Mouse (Mus musculus): ENCODE data around the gene Fgf22.

Fgf22 gene

DNA sequence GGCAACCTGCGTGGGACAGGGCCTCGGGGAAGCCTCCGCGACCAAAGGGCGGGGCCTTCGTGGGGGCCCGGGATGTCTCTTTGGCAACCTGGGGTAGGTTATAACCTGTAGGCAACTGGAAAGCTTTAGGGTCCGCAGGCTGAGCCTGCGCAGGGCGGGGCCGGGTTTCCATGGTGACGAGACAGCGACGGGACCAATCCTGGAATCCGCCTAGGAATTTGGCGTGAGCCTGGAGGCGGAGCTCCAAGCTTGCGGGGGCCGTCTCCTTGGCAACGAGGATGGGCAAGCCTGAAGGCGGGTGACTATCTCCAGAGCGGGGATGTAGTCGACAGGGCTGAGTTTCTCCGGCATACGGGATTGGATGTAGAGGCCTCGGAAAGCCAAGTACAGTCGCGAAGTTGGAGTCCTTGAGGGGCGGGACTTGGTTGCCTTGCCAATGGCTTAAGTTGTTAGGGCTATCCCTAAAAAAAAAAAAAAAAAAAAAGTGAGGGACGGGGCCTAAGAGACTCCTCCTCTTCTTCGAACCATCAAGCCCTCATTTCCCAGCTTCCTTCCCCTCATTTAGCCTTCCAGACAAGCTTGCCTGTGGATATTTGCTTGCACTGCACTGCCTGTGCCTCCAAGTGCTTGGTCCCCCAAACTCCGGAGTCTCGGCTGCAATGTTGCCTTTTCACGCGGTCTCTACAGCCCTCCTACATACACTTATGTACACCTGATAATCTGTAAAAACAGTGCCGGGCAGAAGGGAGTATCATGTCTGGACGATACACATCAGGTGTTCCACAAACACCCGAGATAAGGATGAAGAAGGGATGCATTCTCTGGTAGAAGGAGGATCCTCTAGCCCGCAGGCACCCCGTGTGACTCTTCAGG lies 12.7 kb downstream of the Fgf22 start:
- DNase-seq: peak; percentile 96

DNA sequence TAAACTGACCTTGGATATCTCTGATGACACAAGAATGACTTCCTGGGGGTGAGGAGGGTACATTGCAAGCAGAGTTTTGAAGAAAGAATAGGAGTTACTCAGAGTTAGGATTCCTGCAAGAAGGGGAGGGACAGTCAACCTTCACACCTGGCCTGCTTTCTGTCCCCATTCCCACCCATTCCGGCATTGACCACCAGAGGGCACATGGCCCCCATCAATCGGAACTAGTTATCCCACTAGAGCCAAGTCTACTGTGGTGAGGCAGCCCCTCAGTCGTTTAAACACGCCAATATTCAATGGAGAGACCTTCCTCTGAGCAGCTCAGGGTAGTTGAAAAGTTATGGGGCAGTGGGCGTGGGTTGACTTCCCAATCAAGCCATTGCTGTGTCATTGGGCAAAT lies 13.5 kb downstream of the Fgf22 start:
- DNase-seq: peak; percentile 87

DNA sequence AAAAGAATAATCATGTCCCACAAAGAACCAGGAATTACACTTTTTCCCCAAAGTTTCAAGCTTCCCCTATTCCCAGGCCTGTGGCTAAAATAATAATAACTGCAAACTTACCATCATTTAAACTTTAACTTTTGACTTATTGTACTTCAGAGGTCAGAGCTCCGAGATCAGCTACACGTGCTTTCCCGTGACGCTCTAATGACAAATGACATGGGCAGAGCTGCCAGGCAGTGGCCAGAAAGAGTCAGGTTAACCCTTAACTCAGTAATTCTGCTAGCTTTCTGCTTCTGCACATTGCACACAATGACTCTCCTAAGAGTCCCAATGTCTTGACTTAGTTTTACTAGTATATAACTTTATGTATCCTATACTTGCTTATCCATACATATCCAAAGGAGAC lies 14.5 kb downstream of the Fgf22 start:
- DNase-seq: no peak

DNA sequence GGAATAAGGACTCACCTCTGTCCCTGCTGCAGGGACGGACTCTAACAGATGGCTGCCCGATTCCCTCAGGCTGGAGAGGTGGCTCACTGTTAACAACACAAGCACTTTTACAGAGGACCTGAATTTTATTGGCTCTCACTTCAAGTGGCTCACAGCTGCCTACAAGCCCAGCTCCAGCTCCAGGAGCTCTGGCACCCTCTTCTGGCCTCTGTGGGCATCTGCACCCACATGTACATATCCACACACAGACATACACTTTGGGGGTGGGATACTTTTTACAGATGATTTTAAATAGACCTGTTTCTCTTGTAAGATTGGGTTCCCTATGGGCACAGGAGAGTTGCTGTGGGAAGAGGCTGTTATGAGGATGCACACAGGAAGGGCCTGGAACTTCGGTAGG lies 17.4 kb downstream of the Fgf22 start:
- no peak for DNase-seq

DNA sequence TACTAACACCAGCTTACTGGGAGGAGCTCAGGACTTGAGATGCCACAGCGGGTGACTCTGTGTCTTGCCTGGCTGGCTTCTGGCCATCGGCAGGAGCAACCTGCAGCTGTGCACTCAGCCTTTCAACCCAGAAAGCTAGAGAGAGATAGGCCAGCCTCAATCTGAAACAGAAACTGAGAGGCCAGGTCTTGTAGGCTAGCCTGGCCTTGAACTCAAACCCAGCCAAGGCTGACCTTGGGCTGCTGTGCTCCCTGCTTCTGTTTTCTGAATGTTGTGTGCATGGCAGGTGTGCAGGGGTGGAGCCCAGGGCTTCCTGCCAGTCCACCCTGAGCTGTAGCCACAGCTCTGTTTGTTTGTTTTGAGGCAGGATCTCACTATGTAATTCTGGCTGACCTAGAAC lies 18.3 kb downstream of the Fgf22 start:
- no peak for DNase-seq

DNA sequence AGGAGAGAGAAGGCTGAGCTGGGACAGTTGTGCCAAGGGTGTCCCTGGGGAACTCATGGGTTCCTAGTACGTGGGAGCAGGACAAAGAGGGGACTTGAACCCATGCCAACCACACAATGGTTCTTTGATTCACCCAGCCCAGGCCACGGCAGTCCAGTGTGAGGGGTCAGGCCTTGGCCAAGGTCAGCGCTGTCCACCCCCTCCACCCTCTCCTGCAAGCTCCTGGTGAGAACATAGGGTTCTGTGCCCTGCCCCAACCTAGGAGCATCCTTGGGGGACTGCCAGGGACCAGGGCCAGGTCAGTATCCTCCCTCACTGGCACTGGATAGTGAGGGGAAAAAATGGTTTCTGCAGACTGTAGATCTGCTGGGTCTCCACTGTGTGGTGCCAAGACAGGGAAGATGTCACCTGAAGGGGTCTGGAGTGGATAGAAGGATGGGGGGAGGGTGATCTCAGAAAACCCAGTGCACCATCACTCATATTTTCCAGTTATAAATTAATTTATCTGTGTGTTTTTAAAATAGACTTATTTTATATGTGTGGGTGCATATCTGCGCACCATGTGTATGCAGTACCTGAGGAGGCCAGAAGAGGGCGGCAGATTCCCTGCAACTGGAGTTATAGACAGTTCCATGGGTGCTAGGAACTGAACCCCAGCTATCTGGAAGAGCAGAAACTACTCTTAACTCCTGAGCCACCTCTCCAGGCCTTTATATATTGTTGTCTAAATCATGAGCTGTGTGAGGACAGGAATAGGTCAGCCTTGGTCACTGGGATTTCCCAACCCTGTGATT lies 19.8 kb downstream of the Fgf22 start:
- no peak for DNase-seq

DNA sequence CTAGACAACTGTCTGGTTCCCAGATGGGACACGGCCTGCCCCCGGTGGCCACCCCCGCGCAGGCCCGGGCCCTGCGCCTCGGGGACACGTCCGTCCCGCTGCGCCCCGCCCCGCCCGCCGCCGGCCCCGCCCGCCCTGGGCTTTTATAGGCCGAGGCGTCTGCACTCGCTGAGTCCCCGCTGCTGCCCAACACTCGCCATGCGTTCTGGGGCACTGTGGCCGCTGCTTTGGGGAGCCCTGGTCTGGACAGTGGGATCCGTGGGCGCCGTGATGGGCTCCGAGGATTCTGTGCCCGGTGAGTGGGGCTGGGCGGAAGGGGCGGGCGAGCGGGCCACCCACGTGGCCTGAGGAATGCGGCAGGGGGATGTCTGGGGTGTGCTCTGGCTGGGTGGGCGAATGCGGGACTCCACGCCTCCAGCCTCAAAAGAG lies 22.2 kb downstream of the Fgf22 start, which contains the start of gene Fstl3:
TSS of gene Fstl3 (plus strand) at position 170 of the 429 bp plus-strand sequence.
- peak; percentile 61 for DNase-seq

DNA sequence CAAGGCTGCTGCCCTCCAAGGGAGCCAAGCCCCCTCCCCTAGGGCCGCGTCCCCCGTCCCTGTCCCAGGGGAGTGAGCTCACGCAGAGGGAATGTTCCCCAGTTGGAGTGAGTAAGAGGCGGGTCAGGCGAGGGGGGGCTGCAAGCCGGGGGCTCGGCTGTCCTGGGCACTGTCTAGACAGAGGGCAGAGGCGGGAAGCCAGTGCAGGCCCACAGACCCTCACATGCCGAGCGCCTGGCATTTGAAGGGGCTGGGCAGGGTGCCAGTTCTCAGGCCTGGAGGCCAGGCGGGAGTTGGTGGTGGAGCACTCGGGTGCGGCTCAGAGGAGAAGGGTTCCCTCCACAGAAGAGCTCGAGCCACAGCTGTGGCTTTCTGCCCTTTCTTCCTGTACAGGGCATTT lies 23.1 kb downstream of the Fgf22 start:
- DNase-seq: peak; percentile 87

DNA sequence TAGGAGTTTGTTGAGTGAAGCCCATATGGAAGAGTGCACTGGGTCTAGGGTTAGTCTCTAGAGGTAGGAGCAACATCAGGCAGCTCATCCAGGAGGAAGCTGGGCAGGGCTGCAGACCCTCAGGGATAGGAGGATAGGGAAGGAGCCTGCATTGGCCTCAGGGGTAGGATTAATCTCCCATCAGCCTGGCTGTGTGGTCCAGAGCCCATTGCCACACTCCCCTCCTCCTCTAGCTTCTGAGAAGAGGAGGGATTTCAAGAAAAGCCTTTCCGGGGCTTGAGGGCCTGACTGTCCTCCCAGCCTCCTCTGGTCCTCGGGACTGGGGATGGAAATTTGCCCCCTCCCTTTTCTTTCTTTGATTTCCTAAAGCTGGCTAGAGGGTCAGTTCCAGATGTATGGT lies 24.3 kb downstream of the Fgf22 start:
- no peak for DNase-seq

DNA sequence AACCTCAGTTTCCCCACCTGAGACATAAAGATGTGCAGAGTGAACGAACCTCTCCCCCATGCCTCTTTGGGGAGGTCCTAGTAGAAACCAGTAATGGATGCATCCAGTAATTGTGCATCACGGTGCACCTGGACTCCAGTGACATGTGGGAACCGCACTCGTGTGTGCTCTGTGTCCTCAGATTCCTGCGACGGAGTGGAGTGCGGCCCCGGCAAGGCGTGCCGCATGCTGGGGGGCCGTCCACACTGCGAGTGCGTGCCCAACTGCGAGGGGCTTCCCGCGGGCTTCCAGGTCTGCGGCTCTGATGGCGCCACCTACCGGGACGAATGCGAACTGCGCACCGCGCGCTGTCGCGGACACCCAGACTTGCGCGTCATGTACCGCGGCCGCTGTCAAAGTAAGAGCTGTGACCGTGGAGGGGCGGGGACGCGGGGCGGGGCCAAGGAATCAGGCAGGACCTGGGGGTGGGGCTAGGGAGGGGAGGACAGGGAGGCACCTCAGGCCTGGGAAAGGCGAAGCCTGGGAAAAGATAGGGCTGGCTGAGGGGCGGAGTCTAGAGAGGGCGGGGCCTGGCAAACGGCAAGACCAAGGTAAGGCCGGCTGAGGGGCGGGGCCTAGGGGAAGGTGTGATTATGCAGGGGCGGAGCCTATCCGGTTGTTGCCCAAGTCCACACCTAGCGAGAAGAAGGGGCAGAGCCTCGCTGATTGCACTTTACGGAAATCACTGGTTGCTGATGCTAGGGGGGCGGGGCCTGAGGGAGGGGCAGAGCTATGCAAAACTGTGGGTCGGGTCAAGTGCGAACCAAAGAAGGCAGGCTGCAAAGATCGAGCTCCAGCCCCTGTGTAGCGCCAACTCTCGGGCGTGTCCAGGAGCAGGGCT lies 25.1 kb downstream of the Fgf22 start:
- DNase-seq: peak; percentile 98

DNA sequence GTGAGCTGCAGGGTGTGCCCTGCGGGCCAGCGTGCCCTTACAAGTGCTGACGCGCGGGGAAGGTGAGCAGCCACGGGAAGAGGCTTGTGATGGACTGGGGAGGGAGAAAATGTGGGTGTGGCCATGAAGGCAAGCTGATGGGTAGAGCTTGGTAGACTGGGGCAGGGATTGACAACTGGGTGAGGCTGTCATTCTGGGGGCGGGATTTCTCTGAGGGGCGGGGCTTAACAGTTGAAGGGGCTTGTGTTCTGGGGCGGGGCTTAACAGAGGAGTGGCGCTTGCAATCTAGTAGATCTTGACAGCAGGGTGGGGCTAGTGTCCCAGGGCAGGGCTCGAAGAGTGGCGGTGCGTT lies 25.8 kb downstream of the Fgf22 start:
- peak; percentile 88 for DNase-seq

DNA sequence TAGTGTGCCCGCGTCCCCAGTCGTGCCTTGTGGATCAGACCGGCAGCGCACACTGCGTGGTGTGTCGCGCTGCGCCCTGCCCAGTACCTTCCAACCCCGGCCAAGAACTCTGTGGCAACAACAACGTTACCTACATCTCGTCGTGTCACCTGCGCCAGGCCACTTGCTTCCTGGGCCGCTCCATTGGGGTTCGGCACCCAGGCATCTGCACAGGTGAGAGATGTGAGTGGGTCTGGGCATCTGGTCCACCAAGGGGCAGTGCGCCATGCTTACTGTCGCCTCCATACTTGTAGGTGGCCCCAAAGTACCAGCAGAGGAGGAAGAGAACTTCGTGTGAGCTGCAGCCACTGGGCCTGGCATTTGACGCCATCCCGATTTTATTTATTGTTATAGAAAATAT lies 26.3 kb downstream of the Fgf22 start:
- no peak for DNase-seq

DNA sequence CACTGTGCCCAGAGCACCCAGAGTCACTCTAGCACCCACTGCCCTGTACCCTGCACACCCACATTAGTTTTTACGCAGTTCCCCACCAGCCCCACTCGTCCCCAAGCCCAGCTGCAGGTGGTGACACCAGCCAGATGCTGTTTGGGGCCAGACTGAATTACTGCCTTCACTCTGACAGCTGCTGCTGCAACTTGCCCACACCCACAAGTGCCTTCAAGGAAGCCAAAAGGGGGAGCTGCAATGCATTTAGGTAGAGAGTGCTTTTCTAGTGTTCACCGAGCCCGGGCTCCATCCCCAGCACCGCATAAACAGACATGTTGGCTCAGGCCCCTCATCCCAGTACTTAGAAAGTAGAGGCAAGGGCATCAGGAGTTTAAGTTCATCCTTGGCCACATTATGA lies 27.1 kb downstream of the Fgf22 start:
- no peak for DNase-seq

DNA sequence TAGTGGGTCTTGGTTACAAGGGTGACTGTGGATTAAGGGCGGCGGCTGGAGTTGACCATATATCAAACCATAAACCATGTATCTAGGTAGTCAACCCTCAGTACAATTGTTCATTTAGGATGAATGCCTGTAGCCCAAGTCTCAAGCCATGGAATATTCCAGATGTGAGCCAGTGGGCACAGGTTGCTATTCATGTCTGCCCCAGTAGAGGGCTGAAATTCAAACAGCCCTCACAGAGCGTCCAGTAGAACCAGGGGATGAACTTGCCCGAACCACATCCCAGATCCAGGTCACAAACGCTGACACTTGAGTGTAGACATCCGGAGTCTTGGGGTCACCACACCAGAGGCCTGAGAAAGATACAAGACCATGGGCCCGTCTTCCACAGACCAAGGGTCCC lies 28.2 kb downstream of the Fgf22 start:
- DNase-seq: peak; percentile 52

DNA sequence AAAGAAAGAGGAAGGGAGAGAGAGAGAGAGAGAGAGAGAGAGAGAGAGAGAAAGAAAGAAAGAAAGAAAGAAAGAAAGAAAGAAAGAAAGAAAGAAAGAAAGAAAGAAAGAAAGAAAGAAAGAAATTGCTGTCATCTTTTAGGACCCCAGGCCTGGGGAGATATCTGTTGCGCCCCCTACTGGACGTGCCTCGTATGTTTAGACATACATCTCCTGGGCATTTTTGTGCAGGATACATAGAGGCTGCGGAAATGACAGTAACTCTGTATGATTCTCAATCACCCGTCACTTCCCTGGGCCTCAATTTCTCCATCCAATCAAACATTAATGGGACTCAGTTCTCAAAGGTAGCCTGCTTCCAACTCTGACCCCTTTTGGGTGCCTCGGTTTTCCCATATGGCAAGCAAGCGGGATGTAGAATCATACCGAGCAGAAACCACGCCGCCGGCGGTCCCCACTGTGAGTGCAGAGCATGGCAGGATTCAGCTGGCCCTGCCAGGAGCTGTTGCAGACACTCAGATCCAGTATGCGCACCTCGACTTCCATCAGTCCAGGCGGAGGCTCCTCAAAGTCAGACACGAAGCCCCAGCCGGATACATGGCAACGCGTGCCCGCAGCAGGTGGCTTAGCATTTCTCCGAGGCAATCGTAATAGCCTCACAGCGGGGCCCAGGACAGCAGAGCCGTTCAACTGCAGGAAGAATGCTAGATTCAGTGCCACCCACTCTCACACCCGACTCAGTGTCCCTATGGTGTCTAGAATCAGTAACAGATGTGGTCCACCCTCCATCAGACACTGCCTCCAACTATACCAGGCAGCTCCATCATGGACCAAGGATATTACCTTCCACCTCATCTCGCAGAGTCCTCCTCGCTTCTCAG lies 29.3 kb downstream of the Fgf22 start:
- DNase-seq: peak; percentile 57

DNA sequence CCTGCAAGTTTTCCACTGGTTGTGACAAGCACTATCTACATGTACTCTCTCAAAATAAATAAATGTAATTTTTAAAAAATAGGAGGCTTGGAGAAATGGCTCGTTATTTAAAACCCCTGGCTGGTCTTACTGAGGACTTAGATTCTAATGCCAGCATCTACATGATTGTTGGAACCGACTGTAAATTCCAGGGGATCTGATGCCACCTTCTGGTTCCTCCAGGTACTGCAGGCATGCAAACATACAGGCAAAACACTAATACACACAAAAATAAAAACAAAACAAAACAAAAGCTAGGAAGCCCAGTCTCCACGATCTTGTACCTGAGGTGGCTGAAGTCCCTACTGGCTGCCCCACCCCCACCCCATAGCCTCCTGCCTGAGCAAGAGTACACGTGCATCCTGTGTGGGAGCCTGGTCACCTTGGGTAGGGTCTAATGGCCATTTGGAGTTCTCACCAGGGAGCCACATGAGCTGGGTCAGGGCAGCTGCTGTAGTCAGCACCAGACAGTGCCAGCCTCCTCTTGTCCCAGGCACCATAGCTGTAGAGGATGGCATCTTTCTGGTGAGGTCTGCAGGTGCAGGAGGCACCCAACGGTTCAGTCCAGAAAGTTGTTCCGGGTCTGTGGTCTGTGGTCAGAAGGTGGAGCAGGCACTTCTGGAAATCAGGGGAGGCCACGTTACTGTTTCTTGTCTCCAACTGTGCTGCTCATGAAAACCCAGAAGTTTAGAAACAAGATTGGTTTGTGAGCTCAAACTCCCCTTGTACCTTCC lies 33.7 kb downstream of the Fgf22 start:
- DNase-seq: peak; percentile 88

DNA sequence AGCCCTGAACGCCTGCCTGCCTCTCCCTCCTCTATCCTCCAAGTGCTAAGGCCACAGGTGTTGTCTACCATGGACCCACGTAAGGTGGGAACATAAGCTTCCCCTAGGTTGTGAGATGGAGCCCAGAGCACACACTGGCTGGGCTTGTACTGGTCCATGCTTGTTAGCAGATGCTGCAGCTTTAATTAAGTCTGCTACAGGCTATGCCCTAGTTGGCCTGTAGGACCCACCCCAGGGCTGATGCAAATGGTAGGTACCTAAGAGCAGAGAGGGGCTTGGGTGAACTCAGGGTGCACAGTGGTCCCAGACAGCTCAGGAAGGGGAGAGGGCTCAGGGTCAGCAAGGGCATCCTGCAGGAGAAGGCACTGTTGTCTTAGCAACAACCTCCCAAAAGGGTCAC lies 34.7 kb downstream of the Fgf22 start:
- no peak for DNase-seq

DNA sequence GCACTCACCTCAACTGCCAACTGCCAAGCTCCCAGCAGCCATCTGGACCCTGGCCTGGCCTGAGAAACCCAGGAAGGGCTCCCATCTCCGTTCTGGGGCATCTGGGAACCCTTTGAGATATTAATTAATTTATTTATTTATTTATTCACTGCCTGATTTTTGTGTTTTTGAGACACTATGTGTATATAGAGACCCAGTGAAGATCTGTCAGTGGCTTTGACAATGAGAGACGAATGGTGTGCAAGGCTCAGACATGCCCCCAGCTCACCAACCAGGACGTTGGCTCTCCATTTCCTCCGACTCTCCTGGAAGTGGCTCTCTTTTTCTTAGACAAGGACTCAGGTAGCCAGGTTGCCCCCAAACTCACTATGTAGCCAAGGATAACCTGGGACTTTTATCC lies 36.0 kb downstream of the Fgf22 start, which contains the start of gene Prss57:
TSS of gene Prss57 (minus strand) at position 101 of the 400 bp plus-strand sequence.
- DNase-seq: no peak

DNA sequence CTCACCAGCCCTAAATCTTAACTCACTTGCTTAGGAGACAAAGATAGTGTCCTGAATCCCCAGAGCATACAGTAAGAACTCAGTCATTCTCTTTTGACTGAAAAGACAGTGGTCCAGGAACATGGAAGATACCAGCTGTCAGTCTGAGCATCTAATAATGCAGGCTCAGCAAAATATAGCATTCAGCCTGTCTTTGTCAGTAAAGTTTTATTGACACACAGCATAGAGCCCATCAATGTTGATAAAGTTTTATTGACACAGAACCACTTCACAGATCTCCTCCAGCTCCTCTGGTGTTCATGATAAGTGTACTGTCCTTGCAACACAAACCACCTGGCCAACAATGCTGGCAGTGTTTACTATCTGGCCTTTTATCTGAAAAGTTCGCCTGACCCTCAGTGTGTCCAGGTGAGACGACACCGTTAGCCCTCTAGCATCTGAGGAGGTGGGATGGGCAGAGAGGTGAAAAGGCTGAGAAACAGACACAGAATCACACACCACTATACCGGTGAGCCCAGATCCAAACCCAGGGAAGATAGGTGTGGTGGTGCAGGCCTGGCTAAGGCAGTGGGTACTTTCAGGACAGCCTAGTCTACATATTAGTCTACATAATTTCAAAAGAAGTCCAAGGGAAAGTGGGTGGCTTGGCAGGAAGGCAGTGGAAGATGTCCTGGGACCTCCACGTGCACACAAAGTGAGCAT lies 37.6 kb downstream of the Fgf22 start:
- DNase-seq: no peak

DNA sequence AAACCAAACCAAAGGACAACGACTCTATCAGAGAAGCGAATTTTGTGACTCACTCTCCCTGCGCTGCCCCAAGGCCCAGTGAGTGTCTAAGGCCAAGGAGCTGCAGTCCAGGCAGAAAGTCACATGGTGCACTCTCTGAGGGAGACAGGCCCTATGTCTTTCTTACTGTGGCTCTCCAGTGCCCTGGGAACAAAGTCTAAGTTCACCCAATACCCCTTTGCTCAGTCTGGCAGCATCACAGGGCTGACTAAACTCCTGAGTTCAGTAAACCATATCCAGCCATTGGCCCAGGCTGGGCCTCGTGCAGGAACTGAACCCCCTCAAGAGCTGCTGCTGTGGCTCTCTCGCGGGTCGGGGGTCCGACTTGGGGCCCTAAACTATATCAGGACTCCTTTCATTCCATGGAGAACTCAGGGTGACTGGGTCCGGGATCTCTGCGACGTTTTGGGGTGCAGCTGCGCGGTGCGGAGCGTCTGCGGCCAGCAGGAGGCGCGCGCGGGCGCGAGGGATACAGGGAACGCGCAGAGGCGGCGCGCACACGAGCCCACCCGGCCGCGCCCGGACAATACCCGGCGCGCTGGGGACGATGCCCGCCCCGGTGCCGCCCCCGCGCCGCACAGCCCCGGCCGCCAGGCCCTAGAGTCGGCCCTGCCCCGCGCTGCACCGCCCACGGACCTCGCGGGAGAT lies 38.3 kb downstream of the Fgf22 start, which contains the start of gene Palm:
TSS of gene Palm (plus strand) at position 522 of the 687 bp plus-strand sequence.
- peak; percentile 82 for DNase-seq

Data from lung, postnatal 10 days (tissue).